Mouse (Mus musculus): ENCODE results near the gene Wipf1. TPM values are rescaled to one million over a fixed set of nuclear protein-coding genes. Genes with fewer than 3 reads are reported as not detected.

Wipf1 gene
- polyA plus RNA-seq, 1 experiment from 2014 or later = 16.2 TPM

- 63% methylated on average over 4 of the region's 4 CpGs for WGBS
Observed at GRCm38 (mm10) chr2:73407662-73408061, 121.9 kb downstream of the Wipf1 start.

GRCm38 (mm10) chr2:73406336-73406915, 123.1 kb downstream of the Wipf1 start:
- ATAC-seq (ENCODE audit: low FRiP score, low read depth) = no peak
- Histone ChIP-seq H3K9ac (no peak overlapping the region), H3K4me2 (replicated peaks) (no peak overlapping the region), H3K27me3 (no peaks in the 10 kb centered on the region), H3K4me3 (no peak overlapping the region), H3K36me3 (no peaks in the 10 kb centered on the region), H3K27ac (no peak overlapping the region), H3K4me1 (peaks cover 15% of the 10 kb centered on the region), H3K9me3 (no peaks in the 10 kb centered on the region)
- 86% methylated on average over 9 of the region's 9 CpGs for WGBS

More at GRCm38 (mm10) chr2:73407662-73408061, 121.9 kb downstream of the Wipf1 start:
- Histone ChIP-seq H3K9ac (no peak overlapping the region), H3K9me3 (no peaks in the 10 kb centered on the region), H3K36me3 (no peaks in the 10 kb centered on the region), H3K4me3 (no peak overlapping the region), H3K27me3 (no peaks in the 10 kb centered on the region), H3K4me1 (peaks cover 6% of the 10 kb centered on the region), H3K4me2 (replicated peaks) (no peak overlapping the region), H3K27ac (no peak overlapping the region)
- no peak for ATAC-seq (ENCODE audit: low FRiP score, low read depth)

GRCm38 (mm10) chr2:73404980-73405379, 124.6 kb downstream of the Wipf1 start:
- no peak overlapping the region for H3K27ac ChIP-seq
- 92% methylated on average over 7 of the region's 7 CpGs for WGBS

GRCm38 (mm10) chr2:73404442-73404841, 125.1 kb downstream of the Wipf1 start:
- WGBS = 81% methylated on average over 9 of the region's 9 CpGs
- no peak overlapping the region for H3K4me2 ChIP-seq (replicated peaks)
- peaks cover 25% of the 10 kb centered on the region for H3K4me1 ChIP-seq
- H3K9me3 ChIP-seq = no peaks in the 10 kb centered on the region
- H3K4me3 ChIP-seq = no peak overlapping the region
- no peak overlapping the region for H3K9ac ChIP-seq
- H3K36me3 ChIP-seq = no peaks in the 10 kb centered on the region
- no peak for ATAC-seq (ENCODE audit: low FRiP score, low read depth)
- H3K27me3 ChIP-seq = no peaks in the 10 kb centered on the region
- H3K27ac ChIP-seq = no peak overlapping the region

More at GRCm38 (mm10) chr2:73404980-73405379, 124.6 kb downstream of the Wipf1 start:
- no peak for ATAC-seq (ENCODE audit: low FRiP score, low read depth)
- Histone ChIP-seq H3K4me1 (peaks cover 25% of the 10 kb centered on the region), H3K36me3 (no peaks in the 10 kb centered on the region), H3K4me2 (replicated peaks) (no peak overlapping the region), H3K4me3 (no peak overlapping the region), H3K9me3 (no peaks in the 10 kb centered on the region), H3K27me3 (no peaks in the 10 kb centered on the region), H3K9ac (no peak overlapping the region)

- Histone ChIP-seq H3K4me1 (peaks cover 25% of the 10 kb centered on the region), H3K4me2 (replicated peaks) (no peak overlapping the region), H3K36me3 (no peaks in the 10 kb centered on the region), H3K27ac (no peak overlapping the region), H3K4me3 (no peak overlapping the region), H3K9ac (no peak overlapping the region), H3K27me3 (no peaks in the 10 kb centered on the region), H3K9me3 (no peaks in the 10 kb centered on the region)
- no peak for ATAC-seq (ENCODE audit: low FRiP score, low read depth)
- WGBS = 74% methylated on average over 15 of the region's 15 CpGs
Observed at GRCm38 (mm10) chr2:73403385-73404013, 126.0 kb downstream of the Wipf1 start.

GRCm38 (mm10) chr2:73401689-73402088, 127.8 kb downstream of the Wipf1 start:
- Histone ChIP-seq H3K9me3 (0 out of 2 replicates have a peak, but pooled peaks cover 4% of the 10 kb centered on the region), H3K4me1 (peaks cover 25% of the 10 kb centered on the region), H3K4me2 (replicated peaks) (no peak overlapping the region), H3K9ac (no peak overlapping the region), H3K27me3 (no peaks in the 10 kb centered on the region), H3K36me3 (no peaks in the 10 kb centered on the region), H3K27ac (no peak overlapping the region), H3K4me3 (no peak overlapping the region)
- no peak for ATAC-seq (ENCODE audit: low FRiP score, low read depth)
- whole genome bisulfite sequencing = 18% methylated on average over 1 of the region's 1 CpGs

- Histone ChIP-seq H3K4me3 (no peak overlapping the region), H3K27ac (no peak overlapping the region), H3K4me1 (peaks cover 18% of the 10 kb centered on the region), H3K36me3 (no peaks in the 10 kb centered on the region), H3K4me2 (replicated peaks) (no peak overlapping the region), H3K9me3 (0 out of 2 replicates have a peak, but pooled peaks cover 4% of the 10 kb centered on the region), H3K27me3 (no peaks in the 10 kb centered on the region), H3K9ac (no peak overlapping the region)
- ATAC-seq (ENCODE audit: low FRiP score, low read depth) = no peak
- WGBS = 84% methylated on average over 2 of the region's 2 CpGs
Observed at GRCm38 (mm10) chr2:73397476-73397875, 132.1 kb downstream of the Wipf1 start.

GRCm38 (mm10) chr2:73396828-73397325, 132.7 kb downstream of the Wipf1 start:
- WGBS = 76% methylated on average over 3 of the region's 3 CpGs
- no peak overlapping the region for H3K4me2 ChIP-seq (replicated peaks)
- H3K9me3 ChIP-seq = 0 out of 2 replicates have a peak, but pooled peaks cover 4% of the 10 kb centered on the region
- H3K27ac ChIP-seq = no peak overlapping the region
- H3K36me3 ChIP-seq = no peaks in the 10 kb centered on the region
- ATAC-seq (ENCODE audit: low FRiP score, low read depth) = no peak
- H3K27me3 ChIP-seq = no peaks in the 10 kb centered on the region
- H3K4me3 ChIP-seq = no peak overlapping the region
- no peak overlapping the region for H3K9ac ChIP-seq
- H3K4me1 ChIP-seq = peaks cover 14% of the 10 kb centered on the region

- no peak overlapping the region for H3K4me2 ChIP-seq (replicated peaks)
- ATAC-seq (ENCODE audit: low FRiP score, low read depth) = no peak
- 79% methylated on average over 8 of the region's 8 CpGs for WGBS
- H3K4me3 ChIP-seq = no peak overlapping the region
- H3K9me3 ChIP-seq = 0 out of 2 replicates have a peak, but pooled peaks cover 4% of the 10 kb centered on the region
- no peak overlapping the region for H3K9ac ChIP-seq
- no peaks in the 10 kb centered on the region for H3K27me3 ChIP-seq
- H3K36me3 ChIP-seq = no peaks in the 10 kb centered on the region
- H3K4me1 ChIP-seq = peaks cover under 1% of the 10 kb centered on the region; the same call in 1 of the 2 replicates
- H3K27ac ChIP-seq = no peak overlapping the region
Observed at GRCm38 (mm10) chr2:73395516-73395915, 134.0 kb downstream of the Wipf1 start.

DNA sequence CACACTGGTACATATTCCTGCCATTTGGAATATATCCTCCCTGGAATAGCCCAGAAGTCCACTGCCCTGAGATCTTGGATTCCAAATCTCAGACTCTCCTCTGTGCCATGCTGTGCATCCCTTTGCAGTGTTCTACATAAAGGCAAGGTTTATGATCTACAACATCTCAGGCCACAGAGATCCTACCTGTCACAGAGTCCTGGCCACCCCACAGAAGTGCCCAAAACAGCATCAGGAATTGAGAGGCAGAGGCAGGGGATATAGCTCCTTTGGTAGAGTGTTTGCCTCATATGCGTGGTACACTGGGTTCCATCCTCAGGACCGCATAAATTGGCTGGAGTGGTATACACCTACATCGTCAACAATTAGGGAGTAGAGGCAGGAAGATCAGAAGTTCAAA, 135.1 kb downstream of the Wipf1 start:
- Histone ChIP-seq H3K36me3 (no peaks in the 10 kb centered on the region), H3K4me2 (replicated peaks) (no peak overlapping the region), H3K27ac (no peak overlapping the region), H3K4me1 (no peaks in the 10 kb centered on the region), H3K9me3 (0 out of 2 replicates have a peak, but pooled peaks cover 4% of the 10 kb centered on the region), H3K4me3 (no peak overlapping the region), H3K27me3 (no peaks in the 10 kb centered on the region), H3K9ac (no peak overlapping the region)
- 92% methylated on average over 3 of the region's 3 CpGs for WGBS
- ATAC-seq (ENCODE audit: low FRiP score, low read depth) = no peak

DNA sequence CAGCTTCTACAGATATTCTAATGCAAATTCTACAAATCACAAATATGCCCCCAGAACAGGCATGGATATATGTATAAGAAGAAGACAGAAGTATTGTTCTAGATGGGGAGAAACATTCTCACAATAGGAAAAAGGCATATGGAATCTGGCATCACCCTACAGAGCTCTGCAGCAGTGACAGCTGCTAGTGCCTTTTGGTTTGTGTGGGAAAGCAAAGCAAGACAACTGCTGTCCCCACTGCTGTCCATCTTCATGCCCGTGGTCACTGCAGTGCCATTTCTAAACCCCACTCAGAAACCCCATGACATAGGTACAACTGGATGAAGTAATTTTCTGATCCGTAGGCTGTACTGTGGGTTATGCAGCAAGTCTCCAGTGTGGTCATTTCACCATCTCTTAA, 136.8 kb downstream of the Wipf1 start:
- 91% methylated on average over 2 of the region's 2 CpGs for WGBS
- H3K9me3 ChIP-seq = 0 out of 2 replicates have a peak, but pooled peaks cover 4% of the 10 kb centered on the region
- no peaks in the 10 kb centered on the region for H3K36me3 ChIP-seq
- no peak overlapping the region for H3K4me2 ChIP-seq (replicated peaks)
- no peak for ATAC-seq (ENCODE audit: low FRiP score, low read depth)
- H3K4me1 ChIP-seq = no peaks in the 10 kb centered on the region
- no peaks in the 10 kb centered on the region for H3K27me3 ChIP-seq
- no peak overlapping the region for H3K4me3 ChIP-seq
- no peak overlapping the region for H3K27ac ChIP-seq
- no peak overlapping the region for H3K9ac ChIP-seq

GRCm38 (mm10) chr2:73389951-73390350, 139.6 kb downstream of the Wipf1 start:
- Histone ChIP-seq H3K27ac (no peak overlapping the region), H3K4me3 (no peak overlapping the region), H3K36me3 (no peaks in the 10 kb centered on the region), H3K9me3 (no peaks in the 10 kb centered on the region), H3K4me1 (peaks cover 5% of the 10 kb centered on the region), H3K27me3 (no peaks in the 10 kb centered on the region), H3K4me2 (replicated peaks) (no peak overlapping the region), H3K9ac (no peak overlapping the region)
- 91% methylated on average over 3 of the region's 3 CpGs for WGBS
- ATAC-seq (ENCODE audit: low FRiP score, low read depth) = no peak
